Mouse (Mus musculus) spleen, postnatal 4 days (tissue): Measurements from ENCODE around the gene Cntn5.

Experiments
- DNase-seq, 2 experiments: peaks; one replicate each; pipeline ENCODE4 v3.0.0; 2022; ENCODE audit warnings: low spot score in 2 of 2

Cntn5 gene

GRCm38 (mm10) chr9:9705180-9705579, 1199.4 kb downstream of the Cntn5 start:
- no peak for DNase-seq

GRCm38 (mm10) chr9:9696636-9697035, 1207.9 kb downstream of the Cntn5 start:
- DNase-seq, result no peak

GRCm38 (mm10) chr9:9682348-9682884, 1222.2 kb downstream of the Cntn5 start:
- DNase-seq, result no peak

GRCm38 (mm10) chr9:9676078-9676477, 1228.5 kb downstream of the Cntn5 start:
- no peak for DNase-seq

- no peak for DNase-seq
Measured at GRCm38 (mm10) chr9:9674531-9674930, 1230.0 kb downstream of the Cntn5 start.

GRCm38 (mm10) chr9:9673277-9674049, 1231.1 kb downstream of the Cntn5 start:
- no peak for DNase-seq

- DNase-seq, result no peak
Measured at GRCm38 (mm10) chr9:9653463-9653862, 1251.1 kb downstream of the Cntn5 start.

GRCm38 (mm10) chr9:9647361-9647760, 1257.2 kb downstream of the Cntn5 start:
- DNase-seq, result no peak

GRCm38 (mm10) chr9:9646276-9646675, 1258.3 kb downstream of the Cntn5 start:
- no peak for DNase-seq
